Mouse (Mus musculus) urinary bladder, postnatal 14 days (tissue): ENCODE data around the gene Tk1.

Experiments
- DNase-seq: peaks from one replicate; pipeline ENCODE4 v3.0.0; 2021; ENCODE audit warnings: low spot score

Gene Tk1

DNA sequence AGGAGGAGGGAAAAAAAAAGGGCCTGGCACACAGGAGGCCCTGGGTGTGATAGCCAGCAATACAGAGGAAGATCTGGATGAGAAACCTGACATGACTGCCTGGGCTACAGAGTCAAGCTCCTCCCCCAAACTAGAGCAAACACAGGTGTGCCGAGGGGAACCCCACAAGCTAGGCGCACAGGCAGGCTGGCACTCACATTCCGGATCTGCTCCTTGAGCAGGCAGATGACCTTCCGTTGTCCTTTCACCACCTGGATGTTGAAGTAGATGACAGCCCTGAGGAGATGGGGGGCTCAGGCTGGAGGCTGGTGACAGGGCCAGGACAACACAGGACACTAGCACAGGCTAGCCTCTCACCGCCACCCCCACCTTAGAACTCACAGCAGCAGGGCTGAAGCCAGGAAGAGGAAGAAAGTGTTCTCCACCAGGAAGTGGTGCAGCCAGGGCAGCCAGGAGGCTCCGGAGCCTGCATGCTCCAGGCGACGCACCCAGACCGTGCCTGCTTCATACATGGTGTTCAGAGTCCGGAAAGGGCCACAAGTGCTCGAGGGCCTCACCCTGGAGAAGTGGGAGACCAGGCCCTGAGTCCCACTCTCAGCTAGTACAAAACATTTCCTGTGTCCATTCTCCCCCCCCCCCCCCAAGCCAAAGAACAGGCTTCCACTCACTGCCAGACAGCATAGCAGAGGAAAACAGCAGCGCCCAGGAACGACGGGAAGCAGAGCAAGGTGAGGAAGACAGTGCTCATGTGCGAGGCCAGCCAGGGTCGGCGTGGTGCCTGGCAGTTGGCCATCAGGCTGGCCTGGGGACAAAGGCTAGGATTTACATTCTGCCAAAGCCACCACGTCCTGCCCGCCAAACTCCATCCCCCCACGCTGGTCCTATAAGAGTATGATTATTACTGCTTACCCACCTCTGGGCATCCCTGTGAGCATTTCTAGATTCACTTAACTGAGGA lies 56.9 kb downstream of the Tk1 start:
- DNase-seq = no peak

DNA sequence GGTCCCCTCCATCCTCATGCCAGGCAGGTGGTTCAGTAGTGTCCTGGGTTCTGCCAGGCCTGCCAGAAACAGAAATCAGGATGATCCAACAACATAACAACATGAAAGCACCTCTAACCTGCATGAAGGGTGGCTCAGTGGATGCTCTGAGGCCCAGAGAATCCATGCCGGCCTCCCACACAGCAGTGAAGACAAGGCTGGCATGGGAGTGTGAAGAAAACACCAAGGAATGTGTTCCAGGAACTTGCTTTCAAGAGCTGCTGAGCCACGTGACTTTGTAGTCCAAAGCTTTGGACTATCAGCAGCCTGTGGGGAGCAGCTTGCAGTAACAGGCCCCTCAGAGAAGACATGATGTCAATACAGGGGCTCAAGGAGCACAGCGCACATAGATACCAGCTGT lies 59.6 kb downstream of the Tk1 start:
- DNase-seq = no peak
